Mouse (Mus musculus) kidney, postnatal 14 days (tissue): Measurements from ENCODE around the gene Nme7.

ENCODE experiments used
- DNase-seq: peaks from one replicate; pipeline ENCODE4 v3.0.0; 2022; ENCODE audit warnings: mixed read lengths

Nme7 gene

DNA sequence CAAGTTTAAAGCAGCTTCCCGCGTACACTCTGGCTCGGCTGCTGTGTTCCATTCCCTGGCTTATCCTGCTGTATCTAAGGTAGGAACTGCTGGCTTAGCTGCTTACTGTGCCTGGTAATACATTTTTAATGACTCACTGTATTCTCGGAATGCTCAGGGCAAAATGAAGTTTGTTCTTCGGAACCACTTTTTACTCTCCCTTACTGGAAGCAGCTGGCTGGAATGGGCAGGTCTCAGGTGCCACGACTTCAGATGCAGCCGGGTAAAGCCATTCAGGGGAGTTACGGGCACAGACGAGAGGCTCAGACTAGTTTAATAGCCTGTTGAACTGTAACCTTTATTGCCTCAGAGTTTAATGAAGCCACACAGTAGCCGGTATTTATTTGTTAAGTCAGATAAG is 17.5 kb downstream of the Nme7 start:
- DNase-seq = peak; percentile 71

DNA sequence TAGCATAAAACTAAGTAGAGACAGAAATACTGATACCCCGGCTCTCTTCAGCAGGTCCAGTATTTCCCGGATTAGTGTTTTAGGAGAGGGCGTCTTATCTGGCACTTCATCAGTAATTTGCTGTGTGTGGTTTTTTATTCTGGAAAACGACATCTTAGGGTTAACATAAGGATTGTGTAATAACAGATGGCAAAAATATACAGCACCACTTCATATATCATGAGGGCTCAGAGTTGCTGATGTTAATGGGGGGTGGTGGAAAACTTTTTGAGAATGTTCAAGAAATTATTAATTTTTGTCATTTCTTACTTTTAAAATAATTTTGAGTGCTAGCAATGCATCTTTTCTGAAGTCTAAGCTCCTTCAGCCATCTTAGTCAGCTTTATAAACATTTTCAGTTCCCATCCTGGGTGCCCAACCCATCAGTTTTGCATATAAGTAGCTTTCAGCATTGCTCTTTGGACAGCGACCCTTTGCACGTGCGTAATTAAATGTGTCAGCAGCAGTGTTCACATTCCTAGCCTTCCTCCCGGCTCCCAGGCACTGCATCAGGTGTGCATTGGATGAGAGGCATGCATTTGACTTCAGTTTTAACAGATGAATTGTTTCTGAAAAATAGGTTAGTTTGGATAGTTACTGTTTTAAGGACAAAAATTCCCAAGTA is 19.2 kb downstream of the Nme7 start:
- DNase-seq = no peak

DNA sequence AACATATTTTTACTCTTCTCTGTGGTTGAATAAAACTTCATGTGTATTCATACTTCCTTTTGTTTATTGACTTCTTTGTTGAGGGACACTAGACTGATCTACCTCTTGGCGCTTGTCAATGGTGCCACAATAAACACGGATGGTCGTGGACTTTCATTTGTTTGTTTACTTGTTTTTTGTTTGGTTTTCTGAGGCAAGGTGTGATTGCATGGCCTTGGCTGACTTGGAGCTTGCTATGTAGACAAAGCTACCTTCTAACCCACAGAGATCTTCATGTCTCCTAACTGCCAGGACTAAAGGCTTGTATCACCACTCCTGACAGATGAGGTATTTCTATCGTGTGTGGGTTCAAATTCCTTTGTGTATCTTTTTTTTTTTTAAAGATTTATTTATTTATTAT is 20.3 kb downstream of the Nme7 start:
- DNase-seq = no peak

DNA sequence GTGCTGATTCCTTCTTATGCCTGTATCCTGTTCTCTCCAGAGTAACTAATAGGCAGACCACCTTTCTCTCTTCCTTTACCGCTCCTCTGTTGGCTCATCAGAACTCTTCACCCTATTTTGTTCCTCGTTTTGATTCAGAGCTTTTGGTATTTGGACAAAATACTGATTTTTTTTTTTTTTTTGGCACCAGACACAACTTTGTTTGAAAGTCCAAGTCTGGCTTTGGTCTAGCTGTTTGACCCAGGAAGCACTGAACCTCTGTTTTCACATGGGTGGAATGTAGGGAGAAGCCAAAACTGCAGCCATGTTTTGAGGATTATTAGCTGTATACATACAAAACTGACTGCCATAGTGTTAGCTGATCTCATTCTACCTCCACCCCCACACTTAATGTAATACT is 21.0 kb downstream of the Nme7 start:
- DNase-seq = no peak

DNA sequence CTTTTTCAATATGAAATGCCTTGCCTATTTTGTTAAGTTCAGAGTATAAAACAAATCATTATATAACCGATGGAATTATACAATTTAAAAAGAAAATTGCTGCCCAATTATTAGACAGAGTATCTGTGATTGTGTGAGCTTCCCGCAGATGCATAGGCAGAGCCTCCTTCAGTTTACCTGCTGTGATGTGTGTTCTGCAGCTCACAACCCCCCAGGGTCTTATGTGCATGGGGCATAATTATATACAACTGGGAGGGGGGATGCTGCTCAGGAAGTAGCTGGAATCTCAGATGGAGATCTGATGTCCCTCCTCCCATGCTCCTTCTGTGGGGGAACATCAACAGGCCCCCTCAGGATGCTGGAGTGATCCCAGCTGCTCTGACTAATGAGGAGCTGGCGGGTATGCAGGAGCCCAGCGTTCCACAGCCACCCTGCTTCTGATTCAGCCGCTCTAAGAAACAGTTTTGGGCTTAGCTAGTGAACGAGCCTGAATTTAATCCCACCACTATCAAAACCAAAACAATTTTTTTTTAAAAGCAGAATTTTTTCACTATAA is 22.8 kb downstream of the Nme7 start:
- peak; percentile 27 for DNase-seq

DNA sequence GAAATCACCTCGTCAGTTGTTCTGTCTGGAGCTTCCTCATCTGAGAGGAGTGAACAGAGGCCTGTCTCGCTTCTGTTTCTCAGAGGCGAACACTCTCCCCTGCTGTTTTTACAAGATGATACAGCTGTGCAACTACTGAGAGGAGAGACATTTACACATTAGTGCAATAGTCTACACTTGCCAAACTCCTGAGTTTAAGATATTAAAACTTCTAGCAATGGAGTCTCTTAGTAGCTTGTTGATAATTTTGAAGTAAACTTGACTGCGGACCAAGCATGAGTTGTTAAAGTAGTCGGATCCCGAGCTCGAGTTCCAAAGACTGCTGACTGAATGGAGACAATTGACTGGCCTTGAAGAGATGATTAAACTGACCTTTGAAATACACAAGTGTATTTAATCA is 23.8 kb downstream of the Nme7 start:
- DNase-seq = no peak

DNA sequence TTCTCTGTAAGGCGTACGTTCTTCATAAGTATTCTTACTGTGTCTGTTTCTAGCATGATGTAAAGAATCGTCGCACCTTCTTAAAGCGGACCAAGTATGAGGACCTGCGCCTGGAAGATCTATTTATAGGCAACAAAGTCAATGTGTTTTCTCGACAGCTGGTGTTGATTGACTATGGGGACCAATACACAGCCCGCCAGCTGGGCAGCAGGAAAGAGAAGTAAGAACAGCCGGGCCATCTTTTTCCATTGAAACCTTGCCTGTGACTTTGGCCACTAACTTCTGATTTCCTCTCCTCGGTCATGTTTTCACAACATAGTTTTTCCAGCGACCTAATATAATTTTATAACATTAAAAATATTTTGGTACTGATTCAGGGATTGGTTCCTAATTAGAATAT is 28.6 kb downstream of the Nme7 start:
- no peak for DNase-seq

DNA sequence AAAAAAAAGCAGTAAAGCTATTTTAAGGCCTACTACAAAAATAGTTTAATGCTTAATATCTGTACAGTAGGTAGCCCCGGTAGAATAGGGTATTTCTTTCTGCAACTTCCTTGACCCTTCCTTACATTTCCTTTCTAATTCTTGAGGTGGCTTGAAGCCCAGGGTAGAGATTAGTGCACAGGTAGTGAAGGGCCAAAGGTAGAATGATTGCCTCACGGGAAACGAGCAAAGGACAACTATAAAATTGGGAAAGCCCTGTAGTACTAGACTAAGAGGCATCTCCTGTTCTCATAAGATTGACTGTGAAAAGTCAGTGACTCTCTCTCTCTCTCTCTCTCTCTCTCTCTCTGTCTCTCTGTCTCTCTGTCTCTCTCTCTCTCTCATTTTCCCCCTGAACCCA is 31.5 kb downstream of the Nme7 start:
- DNase-seq = no peak

DNA sequence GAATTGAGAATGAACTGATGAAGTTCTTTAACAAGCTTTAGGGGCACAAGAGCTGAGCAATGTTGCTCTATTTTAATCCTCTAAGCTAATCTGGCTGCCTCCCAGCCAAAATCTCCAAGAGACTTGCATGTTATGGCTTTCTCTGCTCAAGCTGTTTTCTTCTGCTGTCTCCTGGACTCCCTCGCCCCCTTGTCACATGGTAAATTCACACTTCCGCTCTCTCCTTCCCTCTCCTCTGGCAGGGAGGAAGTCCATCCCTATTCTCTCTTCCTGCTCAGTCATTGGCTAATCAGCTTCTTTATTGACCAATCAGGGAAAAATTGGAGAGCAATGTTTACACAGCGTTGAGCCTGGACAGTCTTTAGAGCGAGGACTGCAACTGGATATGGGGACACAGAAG is 31.9 kb downstream of the Nme7 start:
- no peak for DNase-seq

DNA sequence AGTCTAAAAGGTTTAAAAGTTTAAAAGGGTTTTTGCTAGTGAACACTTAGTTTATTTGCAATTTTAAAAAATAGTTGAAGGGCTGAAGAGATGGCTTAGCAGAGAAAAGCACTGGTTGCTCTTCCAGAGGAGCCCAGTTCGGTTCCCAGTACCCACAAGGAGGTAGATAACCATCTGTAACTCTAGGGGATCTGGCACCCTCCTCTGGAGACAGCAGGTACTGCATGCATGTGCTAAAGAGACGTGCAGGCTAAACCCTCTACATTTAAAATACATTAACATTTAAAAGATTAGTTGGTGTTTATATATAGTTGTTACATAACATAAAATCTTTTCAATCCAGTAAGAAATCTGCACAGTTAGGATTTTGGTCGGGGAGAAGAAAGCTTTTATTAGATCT is 38.2 kb downstream of the Nme7 start:
- DNase-seq = no peak

DNA sequence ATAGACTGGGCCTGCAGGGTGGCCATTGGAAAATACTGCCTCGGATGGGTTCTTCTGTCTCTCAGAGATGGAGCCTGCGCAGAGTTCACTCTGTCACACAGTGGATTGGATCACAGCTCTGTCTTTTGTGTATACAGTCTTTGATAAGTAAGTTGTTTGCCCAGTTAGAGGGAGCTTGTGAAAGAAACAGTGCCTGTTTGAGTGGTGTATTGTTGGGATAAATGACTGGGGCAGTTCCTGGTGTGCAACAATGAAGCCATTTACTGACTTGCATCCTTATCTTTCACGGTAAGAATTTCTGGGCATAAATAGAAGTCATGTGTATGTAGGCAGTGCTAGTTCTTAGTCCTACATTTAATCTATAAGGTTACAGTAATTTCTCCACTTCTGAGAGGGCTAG is 49.5 kb downstream of the Nme7 start:
- DNase-seq = no peak

DNA sequence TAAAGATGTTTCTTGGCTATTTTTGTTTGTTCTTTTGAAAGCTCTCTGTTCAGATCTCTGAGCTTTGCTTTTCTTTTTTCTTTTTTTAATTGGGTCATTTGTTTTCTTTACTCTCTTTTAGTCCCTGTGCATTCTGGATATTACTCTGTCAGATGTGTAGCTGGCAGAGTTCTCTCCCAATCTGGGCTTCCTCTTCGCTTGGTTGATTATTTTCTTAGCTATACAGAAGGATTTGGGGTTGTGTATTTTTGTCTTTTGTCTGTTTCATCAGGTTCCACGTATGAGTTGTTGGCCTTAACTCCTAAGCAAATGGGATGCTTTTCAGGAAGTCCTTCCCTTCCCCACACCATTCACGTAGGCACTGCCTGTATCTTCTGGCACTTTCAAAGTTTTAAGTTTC is 54.1 kb downstream of the Nme7 start:
- no peak for DNase-seq

DNA sequence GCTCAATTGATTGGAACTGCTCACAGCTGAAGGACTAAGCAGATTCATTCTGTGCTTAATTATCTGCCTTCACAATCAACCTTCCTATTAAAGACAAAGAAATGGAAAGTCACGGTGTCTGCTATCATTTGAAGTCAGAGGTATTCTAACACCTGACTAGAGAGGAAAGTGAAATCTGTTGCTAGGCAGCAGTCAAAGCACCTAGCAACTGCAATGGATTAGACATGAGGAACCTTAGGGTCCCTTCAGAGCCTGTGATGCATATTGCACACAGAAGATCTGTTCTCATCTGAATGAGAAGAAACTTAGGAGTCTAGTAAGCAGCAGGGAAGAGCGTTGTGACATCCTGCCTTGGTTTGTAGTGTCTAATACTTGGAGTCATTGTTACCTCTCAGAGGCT is 58.1 kb downstream of the Nme7 start:
- no peak for DNase-seq

DNA sequence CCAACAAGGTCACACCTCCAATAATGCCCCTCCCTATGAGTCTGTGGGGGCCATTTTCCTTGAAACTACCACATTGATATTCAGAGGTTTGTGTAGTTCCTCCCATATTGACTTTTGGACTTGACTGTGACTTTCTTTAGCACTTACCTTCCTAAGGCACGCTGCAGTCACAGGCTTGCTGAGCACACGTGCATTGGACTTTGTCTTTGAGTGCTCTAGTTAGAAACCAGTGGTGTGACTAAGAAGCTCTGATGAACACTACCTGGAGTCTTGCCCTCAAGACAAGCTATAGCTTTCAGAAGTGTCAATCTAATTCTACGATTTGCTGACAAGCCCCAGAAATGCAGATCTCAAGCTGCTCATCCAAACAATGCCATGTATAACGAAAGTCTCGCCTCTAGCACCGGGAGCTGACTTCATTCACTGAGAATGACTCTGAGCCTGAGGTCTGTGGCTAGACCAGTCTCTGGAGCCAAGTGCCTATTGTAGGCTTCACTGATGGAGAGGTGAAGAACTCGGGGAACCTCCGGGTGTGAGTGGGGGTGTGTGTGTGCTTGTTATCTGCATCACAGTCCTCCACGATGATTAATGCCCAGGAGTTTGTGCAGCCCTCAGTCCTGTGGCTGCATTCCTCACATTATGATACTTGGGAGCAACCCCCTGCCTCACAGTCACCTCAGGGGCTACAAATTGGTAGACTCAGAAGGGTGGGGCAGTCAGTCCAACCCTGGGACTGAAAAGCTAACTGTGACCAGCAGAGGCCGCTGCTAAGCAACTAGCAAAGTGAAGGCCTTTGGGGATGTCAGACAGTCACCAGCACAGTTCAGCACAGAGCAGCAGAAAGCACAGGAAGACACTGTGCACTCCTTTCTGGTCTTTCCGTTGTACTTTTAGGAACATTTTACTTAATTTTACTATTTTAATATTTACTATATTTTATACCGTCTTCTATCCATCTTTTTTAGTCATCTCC is 62.5 kb downstream of the Nme7 start:
- DNase-seq = peak; percentile 83

DNA sequence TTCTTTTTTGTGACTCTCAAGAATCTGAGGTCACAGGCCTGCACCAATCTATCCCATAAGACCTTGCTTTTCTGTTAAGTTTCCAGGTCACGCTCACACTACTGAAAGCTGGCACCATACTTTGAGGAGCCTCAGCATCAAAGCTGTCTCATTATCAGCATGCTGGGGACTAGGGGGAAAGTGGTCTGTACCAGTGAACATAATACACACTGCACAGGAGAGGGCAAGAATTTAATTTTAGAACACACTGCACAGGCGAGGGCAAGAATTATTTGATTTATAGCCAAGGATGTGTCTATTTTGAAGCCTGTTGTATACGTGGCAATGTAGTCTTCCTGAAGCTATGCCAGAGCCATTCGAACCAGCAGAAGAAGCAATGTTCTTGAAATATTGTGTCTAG is 64.2 kb downstream of the Nme7 start:
- DNase-seq = no peak

DNA sequence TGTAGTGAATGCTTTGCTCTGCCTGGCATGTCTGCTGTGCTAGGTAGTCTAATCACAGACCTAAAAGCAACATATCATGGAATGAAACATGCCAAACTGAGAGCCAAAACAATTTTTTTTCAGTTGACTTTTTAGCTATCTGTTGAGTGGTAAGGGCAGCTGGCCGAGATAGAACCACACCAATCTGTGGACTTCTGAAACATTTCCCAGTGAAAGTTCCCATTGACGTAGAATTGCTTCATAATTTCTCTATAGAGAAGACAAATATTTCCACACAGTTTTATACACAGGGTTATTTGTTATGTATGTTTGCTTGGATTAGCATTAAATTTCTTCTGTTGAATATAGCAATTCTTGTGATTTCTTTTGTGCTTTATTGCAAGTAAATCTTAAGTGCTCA is 65.9 kb downstream of the Nme7 start:
- DNase-seq = no peak

DNA sequence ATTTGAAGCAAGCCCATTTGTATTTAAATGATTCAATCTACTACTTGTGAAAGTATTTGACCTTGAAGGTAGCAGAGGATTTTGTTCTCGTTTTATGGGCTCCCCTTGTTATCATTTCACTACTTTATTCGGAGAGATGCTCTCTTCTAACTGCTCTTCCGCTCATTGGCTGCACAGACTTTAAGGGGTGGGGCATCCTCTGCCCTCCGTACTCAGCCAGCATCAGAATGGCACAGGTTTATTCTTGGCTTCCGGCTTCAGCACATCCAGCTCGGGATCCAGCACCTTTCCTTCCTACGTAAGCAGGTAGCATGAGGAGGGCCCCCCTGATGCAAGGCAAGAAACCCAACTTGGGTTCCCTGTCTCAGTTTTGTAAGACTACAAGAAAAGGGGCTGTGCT is 69.1 kb downstream of the Nme7 start:
- DNase-seq = no peak

DNA sequence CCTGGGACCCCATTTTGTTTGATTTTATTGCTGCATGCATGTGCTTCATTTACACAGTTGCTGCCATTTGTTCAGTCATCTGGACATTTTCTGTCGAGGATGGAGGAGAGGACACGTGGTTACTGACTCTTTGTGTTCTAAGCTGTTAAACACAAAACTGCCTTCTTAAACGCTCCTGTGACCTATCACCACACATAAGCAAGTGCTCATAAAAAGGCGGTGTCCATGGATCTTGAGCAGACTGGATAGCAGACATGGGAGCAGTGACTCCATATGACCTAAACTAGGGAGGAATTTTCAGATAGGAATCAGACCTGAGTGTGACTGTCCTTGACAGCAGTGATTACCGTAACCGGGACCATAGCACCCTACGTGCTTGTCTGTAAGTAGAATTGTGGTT is 70.1 kb downstream of the Nme7 start:
- no peak for DNase-seq

DNA sequence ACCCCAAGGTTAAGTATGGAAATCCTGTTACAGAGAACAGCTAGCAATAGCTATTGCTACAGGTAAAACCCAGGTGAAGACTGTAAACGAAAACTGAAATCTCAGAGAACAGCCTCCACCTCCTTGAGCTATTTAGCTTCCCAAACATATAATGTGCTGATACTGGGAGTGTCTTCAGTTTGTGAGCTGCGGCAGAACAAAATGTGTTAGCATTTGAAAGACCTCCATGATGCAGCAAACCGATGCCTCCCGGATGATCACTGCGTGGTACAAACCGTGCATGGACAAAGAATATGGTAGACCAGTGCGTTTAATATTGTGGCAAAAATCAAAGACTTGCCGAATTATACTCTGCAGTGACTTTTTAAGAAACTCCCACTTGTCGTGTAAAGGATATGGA is 71.7 kb downstream of the Nme7 start:
- DNase-seq = no peak

DNA sequence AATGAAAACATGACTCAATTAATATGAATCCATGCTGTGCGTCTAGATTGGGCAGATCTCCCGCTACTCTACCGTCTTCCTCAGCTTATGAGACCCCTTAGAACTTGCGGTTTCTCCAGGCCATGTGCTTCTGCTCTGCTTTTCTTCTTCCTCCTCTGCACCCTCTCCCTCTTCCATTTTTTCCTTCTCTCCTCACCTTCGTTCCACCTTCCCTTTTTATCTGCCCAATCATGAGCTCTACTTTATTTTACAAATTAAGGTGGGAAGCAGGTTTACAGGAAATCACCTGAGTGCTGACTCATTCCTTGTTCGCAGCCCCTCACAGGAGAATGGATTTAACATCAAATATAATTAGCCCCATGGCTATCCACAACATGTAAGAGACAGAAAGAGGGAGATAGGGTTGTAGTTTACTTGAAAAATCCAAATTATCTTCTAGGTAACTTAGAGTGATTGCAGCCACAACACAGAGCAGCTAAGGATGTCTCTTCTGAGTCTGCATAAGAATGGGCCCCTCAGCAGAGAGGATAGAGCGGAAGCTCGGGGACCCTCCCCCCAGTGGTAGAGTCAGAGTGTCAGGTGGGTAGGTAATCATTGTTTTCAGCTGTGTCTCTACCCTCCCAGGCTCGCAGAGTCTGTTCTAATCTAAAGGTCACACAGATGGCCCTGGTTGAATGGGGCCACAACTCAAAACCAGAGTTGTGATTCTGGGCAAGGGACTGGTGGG is 73.0 kb downstream of the Nme7 start:
- no peak for DNase-seq

DNA sequence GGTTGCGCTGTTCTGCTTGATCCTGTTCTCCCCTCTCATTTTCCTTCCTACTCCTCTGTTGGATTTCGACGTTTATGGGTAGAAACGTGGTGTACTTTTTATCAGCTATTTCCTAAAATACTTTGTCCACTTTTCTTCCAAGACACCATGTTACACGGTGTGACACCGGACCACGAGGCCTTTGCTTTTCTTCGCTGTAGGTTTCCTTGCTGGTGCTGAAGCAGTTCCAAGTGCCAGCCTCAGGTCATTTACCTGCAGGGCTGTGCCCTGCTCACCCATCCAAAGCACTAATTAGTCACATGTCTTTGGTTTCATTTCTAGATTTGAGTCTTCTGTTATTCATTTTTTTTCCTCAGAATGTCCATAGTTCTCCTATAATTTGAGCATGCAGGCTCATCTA is 79.7 kb downstream of the Nme7 start:
- peak; percentile 45 for DNase-seq

DNA sequence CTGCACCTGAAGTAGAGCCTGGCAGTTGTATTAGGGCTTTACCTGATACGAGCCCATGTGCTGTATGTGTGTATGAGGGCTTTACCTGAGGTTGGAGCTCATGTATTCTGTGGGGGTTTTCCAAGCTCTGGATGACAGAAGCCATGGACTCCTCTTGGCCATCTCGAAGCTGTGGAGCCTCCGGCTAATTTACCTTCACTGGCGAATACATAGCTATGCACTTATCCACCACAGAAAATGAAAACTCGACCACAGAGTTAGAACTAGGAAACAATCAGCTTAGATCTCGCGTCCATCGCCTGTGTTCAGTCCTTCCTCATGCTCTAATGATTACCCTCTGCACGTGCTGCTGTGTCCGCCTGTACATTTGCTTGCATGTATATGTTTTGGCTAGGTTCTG is 80.4 kb downstream of the Nme7 start:
- no peak for DNase-seq

DNA sequence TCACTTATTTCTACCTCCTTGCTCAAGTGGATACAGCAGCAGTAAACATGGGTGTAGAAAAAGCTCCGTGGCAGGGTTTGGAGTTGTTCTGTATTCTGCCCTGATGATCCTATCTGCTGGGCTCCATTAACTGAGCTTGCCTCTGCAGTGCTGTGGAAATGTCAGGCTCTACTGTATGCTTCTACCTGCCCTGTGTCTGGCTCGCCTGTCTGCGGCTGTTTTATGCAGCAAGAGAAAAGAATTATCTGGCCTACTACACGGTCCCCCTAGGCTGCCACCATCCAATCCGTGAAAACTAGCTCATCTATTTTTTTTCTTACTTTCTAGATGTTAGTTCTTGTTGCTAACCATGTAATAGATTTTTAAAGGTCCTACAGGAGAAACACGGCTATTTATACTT is 81.1 kb downstream of the Nme7 start:
- DNase-seq = no peak

DNA sequence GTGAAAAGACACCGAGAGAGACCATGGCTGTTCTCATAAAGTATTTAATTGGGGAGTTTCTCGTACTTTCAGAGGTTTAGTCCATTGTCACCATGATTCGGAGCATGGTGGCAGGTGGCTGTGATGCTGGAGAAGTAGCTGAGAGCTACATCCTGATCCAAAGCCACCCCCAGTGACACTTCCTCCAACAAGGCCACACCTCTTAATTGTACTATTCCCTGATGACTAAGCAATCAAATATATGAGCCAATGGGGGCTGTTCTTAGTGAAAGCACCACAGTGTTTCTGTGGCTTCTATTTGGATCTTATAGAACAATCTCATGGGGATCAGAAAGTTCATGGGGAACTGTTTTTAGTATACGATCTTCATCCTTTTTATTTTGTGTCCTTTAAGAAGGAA is 85.8 kb downstream of the Nme7 start:
- no peak for DNase-seq
